Mouse (Mus musculus) heart, postnatal 14 days (tissue): Measurements from ENCODE around the gene Mmp14. TPM values are rescaled to one million over a fixed set of nuclear protein-coding genes. Genes with fewer than 3 reads are reported as not detected.

Experiments used
- total RNA-seq, 2 experiments: library from RNA; stranded (reverse); gene quantifications; 2 replicates each; pipeline ENCODE4 v1.2.3; 2021

The Mmp14 gene
- total RNA-seq, 2 experiments from 2014 or later, result 53.6 to 60.0 TPM

Other genes starting within 250 kb of the Mmp14 start
- 100 to 1,000 TPM; 104 TPM for gene Dad1, start 177.5 kb upstream of the Mmp14 start, total RNA-seq
- gene Abhd4, start 177.4 kb upstream of the Mmp14 start, total RNA-seq, result 10 to 100 TPM; 46.7 to 50.7 TPM
- gene Olfr49, start 146.7 kb upstream of the Mmp14 start, total RNA-seq, result not detected
- gene Oxa1l, start 70.8 kb upstream of the Mmp14 start, total RNA-seq, result 100 to 1,000 TPM; 116 to 125 TPM
- gene Slc7a7, start 13.8 kb upstream of the Mmp14 start, total RNA-seq, result 1 to 10 TPM; 6.2 to 6.5 TPM
- 100 to 1,000 TPM; 102 to 116 TPM for gene Mrpl52, start 4.7 kb upstream of the Mmp14 start, total RNA-seq
- gene Lrp10, start 32.5 kb downstream of the Mmp14 start, total RNA-seq, result 10 to 100 TPM; 63.2 to 65.6 TPM
- gene Rem2, start 44.5 kb downstream of the Mmp14 start, total RNA-seq, result not detected
- gene Prmt5, start 85.9 kb downstream of the Mmp14 start, total RNA-seq, result 10 to 100 TPM; 26.9 to 29.2 TPM
- gene Haus4, start 123.0 kb downstream of the Mmp14 start, total RNA-seq, result 1 to 10 TPM; 5.2 to 6.1 TPM
- gene Ajuba, start 145.9 kb downstream of the Mmp14 start, total RNA-seq, result 10 to 100 TPM; 10.2 to 10.7 TPM
- 1 to 10 TPM; 5.0 to 6.0 TPM for gene 4931414P19Rik, start 174.4 kb downstream of the Mmp14 start, total RNA-seq
- gene Psmb5, start 186.4 kb downstream of the Mmp14 start, total RNA-seq, result 100 to 1,000 TPM; 186 to 196 TPM
- 1 to 10 TPM in 1 of 2 experiments, not detected in 1; 1.1 TPM for gene Psmb11, start 189.8 kb downstream of the Mmp14 start, total RNA-seq
- gene Gm17606, start 209.3 kb downstream of the Mmp14 start, total RNA-seq, result not detected
- gene Cdh24, start 209.8 kb downstream of the Mmp14 start, total RNA-seq, result 1 to 10 TPM; 1.1 to 1.6 TPM